Mouse (Mus musculus) small intestine, adult 2 months (tissue): Measurements from ENCODE around the gene Pnp2.
"Not testable (repeated sequence)": the region's sequence is repeated elsewhere in the genome, so short reads cannot be mapped to it uniquely, and the experiment has no call there.

Experiments used
- CTCF ChIP-seq: fragments of 200-500 bp; IDR thresholded peaks from 2 replicates; pipeline ENCODE4 v1.5.1; 2012; ENCODE audit warnings: low read depth, mild to moderate bottlenecking, control low read depth, inconsistent platforms, low read length, moderate library complexity, mixed read lengths; ENCODE audit not compliant: insufficient replicate concordance, insufficient read length; ENCODE audit errors: extremely low read depth
- POLR2A ChIP-seq: fragments of 200-500 bp; IDR thresholded peaks from 2 replicates; pipeline ENCODE4 v1.6.1; 2012; ENCODE audit warnings: low read depth, mild to moderate bottlenecking, control low read depth, inconsistent platforms, low read length, moderate library complexity

DNA sequence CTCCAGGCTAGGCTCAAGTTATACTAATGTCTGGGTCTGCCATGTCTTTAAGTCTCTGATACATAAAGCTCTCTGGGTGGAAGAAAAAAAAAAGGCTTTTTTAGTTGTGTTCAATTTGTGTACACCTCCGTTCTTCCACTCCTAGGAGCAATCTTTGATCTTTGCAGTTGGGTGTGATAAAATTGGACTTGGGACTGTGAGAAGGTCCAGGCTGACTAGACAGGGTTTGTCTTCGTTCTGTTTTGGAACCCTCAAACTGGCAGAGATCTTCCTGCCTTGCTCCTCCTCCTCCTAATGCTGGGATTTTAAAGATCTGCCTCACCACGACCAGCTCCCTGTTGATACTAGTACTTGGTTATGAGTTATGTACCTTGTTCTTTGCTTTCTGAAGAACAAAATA lies 1.4 kb downstream of the Pnp2 start:
- TF ChIP-seq POLR2A, CTCF: not testable (repeated sequence)
